Mouse (Mus musculus): ENCODE measurements around the gene Kdr. TPM values are rescaled to one million over a fixed set of nuclear protein-coding genes. Genes with fewer than 3 reads are reported as not detected.

The Kdr gene
- total RNA-seq, 2 experiments from 2014 or later: 47.8 to 51.3 TPM

GRCm38 (mm10) chr5:75919601-75920000 lies 58.7 kb downstream of the Kdr start:
- DNase-seq (ENCODE audit: low spot score in 2 of 2): no peak

GRCm38 (mm10) chr5:75918139-75918538 lies 60.1 kb downstream of the Kdr start:
- no peak for DNase-seq (ENCODE audit: low spot score in 2 of 2)

DNA sequence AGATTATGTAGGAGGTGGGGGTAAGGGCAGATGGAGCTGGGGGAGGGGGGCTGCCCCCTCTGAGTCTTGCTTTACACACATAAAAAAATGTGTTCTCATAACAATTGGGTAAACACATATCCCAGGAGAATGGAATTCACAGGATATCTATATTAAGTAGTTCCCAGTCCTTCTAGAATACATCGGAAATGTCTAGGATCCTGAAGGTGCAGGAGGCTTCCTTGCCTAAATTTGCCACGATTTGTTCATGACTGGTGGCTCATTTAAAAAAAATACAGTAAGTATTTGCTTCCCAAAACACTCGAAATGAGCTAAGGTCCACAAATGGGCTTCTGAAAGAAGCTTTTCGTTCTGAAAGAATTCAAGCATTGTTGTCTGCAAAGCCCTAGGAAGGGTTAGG lies 61.0 kb downstream of the Kdr start:
- DNase-seq (ENCODE audit: low spot score in 2 of 2): no peak

- DNase-seq (ENCODE audit: low spot score in 2 of 2): no peak
Measured at GRCm38 (mm10) chr5:75906102-75906501, 72.2 kb downstream of the Kdr start.

DNA sequence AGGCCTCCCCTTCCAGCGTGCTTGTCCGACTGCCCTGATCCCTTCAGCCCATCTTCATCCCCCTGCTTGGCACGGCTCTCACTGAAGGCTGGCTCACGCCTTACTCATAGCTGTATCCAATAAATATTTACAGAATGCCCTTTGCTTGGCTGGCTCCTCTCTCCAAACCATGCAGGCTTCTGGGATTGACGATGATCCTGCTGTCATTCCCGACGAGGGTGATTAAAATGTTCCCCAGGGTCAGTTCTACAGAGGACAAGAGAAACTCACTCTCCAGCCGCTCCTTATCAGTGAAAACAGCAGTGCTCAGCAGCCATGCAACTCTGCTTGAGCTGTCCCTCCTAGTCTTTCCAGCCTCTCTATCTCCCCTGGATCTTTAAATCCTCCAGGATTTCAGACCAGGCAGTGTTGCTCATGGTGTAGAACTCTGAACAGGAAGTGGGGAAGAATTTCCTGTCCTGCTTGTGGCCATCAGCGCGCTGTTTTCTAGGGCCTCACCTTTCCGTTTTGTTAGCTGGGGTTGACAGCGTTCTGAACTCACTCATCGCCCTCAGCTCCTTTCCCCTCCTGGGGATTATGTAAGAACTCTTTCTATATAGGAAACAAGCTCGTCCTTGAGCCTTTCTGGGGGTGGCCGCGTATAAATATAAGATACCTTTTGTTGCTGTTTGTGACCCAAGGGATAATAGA lies 77.9 kb downstream of the Kdr start:
- no peak for DNase-seq (ENCODE audit: low spot score in 2 of 2)

DNA sequence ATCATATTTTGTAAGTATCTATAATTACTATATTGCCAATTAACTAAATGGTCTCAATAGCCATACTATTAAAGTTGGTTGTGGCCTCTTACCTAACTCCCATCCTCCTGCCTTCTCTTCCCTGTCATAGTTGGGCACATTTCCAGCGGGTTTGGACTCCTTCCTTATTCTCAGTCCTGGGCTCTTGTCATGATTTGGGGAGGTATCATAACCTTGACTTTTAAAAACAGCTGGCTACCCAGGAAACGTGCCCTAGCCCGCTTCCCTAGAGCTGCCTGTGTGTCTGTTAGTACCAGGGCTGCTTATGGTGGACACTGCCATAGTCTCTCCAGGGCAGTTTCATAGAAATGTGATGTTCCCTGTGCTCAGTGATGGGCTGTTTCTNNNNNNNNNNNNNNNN lies 82.9 kb downstream of the Kdr start:
- no peak for DNase-seq (ENCODE audit: low spot score in 2 of 2)

GRCm38 (mm10) chr5:75892956-75893471 lies 85.2 kb downstream of the Kdr start:
- DNase-seq (ENCODE audit: low spot score in 2 of 2): no peak

Small RNAs within 50 kb of the gene (microRNA-seq; reads per million reads assigned to microRNA genes)
- gene Gm25374: not detected

Other genes with a start within 250 kb of the Kdr start
- 10 to 100 TPM; 15.8 to 17.1 TPM for gene Srd5a3, start 161.8 kb upstream of the Kdr start, total RNA-seq (2021)
- gene Tmem165, start 205.4 kb upstream of the Kdr start, total RNA-seq (2021): 10 to 100 TPM; 63.7 to 65.0 TPM

Measured in gastrocnemius, postnatal 4 days (tissue).